Mouse (Mus musculus): ENCODE measurements around the gene Cog4.
"Not testable (repeated sequence)": the region's sequence is repeated elsewhere in the genome, so short reads cannot be mapped to it uniquely, and the experiment has no call there.

The Cog4 gene

GRCm38 (mm10) chr8:110920773-110921277, 74.4 kb downstream of the Cog4 start:
- in situ Hi-C loops (cut with MboI, MseI) = no loop called here

- in situ Hi-C loops (cut with MboI, MseI) = no loop called here
Measured at GRCm38 (mm10) chr8:110921492-110922230, 75.3 kb downstream of the Cog4 start.

- in situ Hi-C loops (cut with MboI, MseI) = no loop called here
Measured at GRCm38 (mm10) chr8:110925691-110926140, 79.3 kb downstream of the Cog4 start.

GRCm38 (mm10) chr8:110926690-110927089, 80.3 kb downstream of the Cog4 start:
- in situ Hi-C loops (cut with MboI, MseI) = no loop called here

GRCm38 (mm10) chr8:110928435-110928834, 82.0 kb downstream of the Cog4 start:
- in situ Hi-C loops (cut with MboI, MseI) = no loop called here

GRCm38 (mm10) chr8:110929066-110929465, 82.7 kb downstream of the Cog4 start:
- in situ Hi-C loops (cut with MboI, MseI) = no loop called here

GRCm38 (mm10) chr8:110929672-110930071, 83.3 kb downstream of the Cog4 start:
- in situ Hi-C loops (cut with MboI, MseI) = not testable (repeated sequence)

- in situ Hi-C loops (cut with MboI, MseI) = no loop called here
Measured at GRCm38 (mm10) chr8:110931176-110931939, 85.0 kb downstream of the Cog4 start.
